Mouse (Mus musculus) intestine, embryonic 14.5 days (tissue): ENCODE results near the gene Rsrc1. TPM values are rescaled to one million over a fixed set of nuclear protein-coding genes. Genes with fewer than 3 reads are reported as not detected.

Experiments
- ATAC-seq: fragments of 200-750 bp; cut with Nextera tagmentation; replicated peaks from 2 replicates; pipeline ENCODE4 v1.8.0; 2017; ENCODE audit warnings: low read depth, moderate number of reproducible peaks, moderate TSS enrichment, moderate library complexity; ENCODE audit not compliant: low FRiP score, low TSS enrichment
- DNase-seq: peaks from one replicate; pipeline ENCODE4 v3.0.0-alpha.2; 2018; ENCODE audit warnings: low spot score
- H3K27ac ChIP-seq: fragments of 300-500 bp; sonication (generic); 2 replicates; pipeline ENCODE4 v1.5.1; 2014; ENCODE audit warnings: low read depth, mild to moderate bottlenecking, control low read depth
- H3K27me3 ChIP-seq: fragments of 300-500 bp; sonication (generic); replicated peaks from 2 replicates; pipeline ENCODE4 v1.6.1; 2014; ENCODE audit warnings: low read length, control low read depth; ENCODE audit not compliant: control insufficient read depth, insufficient read depth
- H3K36me3 ChIP-seq: fragments of 300-500 bp; sonication (generic); 2 replicates; pipeline ENCODE4 v1.6.1; 2014; ENCODE audit warnings: low read length, control low read depth; ENCODE audit not compliant: control insufficient read depth, insufficient read depth
- H3K4me1 ChIP-seq: fragments of 300-500 bp; sonication (generic); replicated peaks from 2 replicates; pipeline ENCODE4 v1.6.1; 2014; ENCODE audit warnings: low read length, control low read depth, mixed read lengths; ENCODE audit not compliant: control insufficient read depth, insufficient read depth
- H3K4me2 ChIP-seq: fragments of 300-500 bp; sonication (generic); 2 replicates; pipeline ENCODE4 v1.6.1; 2014; ENCODE audit warnings: low read length
- H3K4me3 ChIP-seq: fragments of 300-500 bp; sonication (generic); 2 replicates; pipeline ENCODE4 v1.5.1; 2014; ENCODE audit warnings: low read depth, low read length, control low read depth, mixed read lengths
- H3K9ac ChIP-seq: fragments of 300-500 bp; sonication (generic); 2 replicates; pipeline ENCODE4 v1.6.1; 2014; ENCODE audit warnings: mild to moderate bottlenecking, low read length
- H3K9me3 ChIP-seq: fragments of 300-500 bp; sonication (generic); 2 replicates; pipeline ENCODE4 v1.6.1; 2016; ENCODE audit warnings: low read length, control low read depth; ENCODE audit not compliant: control insufficient read depth
- WGBS: fragments of 180-500 bp; shearing (Covaris S2); extraction: QIAGEN DNeasy Blood & Tissue Kit; methylation state at CpG from one replicate; pipeline ENCODE4 v1.1.7; 2014; 5-methylcytosine and 5-hydroxymethylcytosine counted together
- polyA plus RNA-seq: library from polyadenylated mRNA; unstranded; fragments of >200 nt; fragmentation: Nextera tagmentation; extraction: Ambion mirVana; gene quantifications from 2 replicates; pipeline ENCODE4 v1.2.1, GENCODE M21; 2014

The Rsrc1 gene
- polyA plus RNA-seq, 1 experiment from 2014 or later: 32.7 TPM

DNA sequence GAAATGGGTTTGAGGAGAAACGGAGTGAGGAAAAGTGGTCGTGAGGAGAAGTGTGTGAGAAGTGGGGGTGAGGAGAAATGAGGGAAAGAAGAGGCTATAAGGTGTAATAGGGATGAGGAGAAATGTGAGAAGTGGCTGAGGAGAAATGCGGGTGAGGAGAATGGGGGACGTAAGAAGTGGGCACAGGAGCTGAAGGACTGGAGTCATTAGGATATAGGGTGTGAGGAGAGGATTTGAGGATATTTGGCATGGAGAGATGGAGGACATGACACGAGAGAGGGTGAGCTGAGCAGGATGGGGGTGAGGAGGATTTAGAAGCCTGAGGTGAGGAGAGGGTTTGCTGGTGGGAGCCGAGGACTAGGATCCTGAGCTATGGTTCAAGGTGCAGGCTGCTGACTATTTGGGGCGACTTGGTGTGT lies 393.2 kb downstream of the Rsrc1 start:
- Histone ChIP-seq H3K4me2 (peak overlapping the region; percentile 69), H3K9ac (peak overlapping the region; percentile 34; the same call in 1 of the 2 replicates), H3K4me3 (peak overlapping the region; percentile 43), H3K9me3 (no peaks in the 10 kb centered on the region), H3K27me3 (peaks cover 13% of the 10 kb centered on the region; the same call in 1 of the 2 replicates), H3K4me1 (no peaks in the 10 kb centered on the region), H3K27ac (no peak overlapping the region), H3K36me3 (no peaks in the 10 kb centered on the region)
- WGBS: 37% methylated on average over 7 of the region's 7 CpGs
- ATAC-seq (peak; percentile 52), DNase-seq (no peak)

DNA sequence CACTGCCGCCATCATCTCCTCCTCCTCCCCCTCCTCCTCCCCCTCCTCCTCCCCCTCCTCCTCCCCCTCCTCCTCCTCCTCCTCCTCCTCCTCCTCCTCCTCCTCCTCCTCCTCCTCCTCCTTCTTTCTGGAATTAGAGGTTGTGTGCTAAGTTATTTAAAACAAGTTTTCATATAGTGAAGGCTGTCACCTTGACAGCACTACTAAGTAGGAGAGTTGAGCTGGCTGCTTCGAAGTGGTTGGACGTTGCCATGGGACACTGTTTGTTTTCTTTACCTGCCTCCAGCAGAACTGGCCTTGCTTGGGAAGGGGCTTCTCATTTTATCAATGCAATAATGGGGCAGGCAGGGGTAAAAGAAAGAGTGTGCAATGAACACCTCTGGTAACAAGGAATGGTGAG lies 393.9 kb downstream of the Rsrc1 start, which contains the start of gene Gm17402:
Gene Gm17402 (minus strand): TSS at position 101 of the 400 bp plus-strand sequence.
- no peak for ATAC-seq
- DNase-seq: no peak
- no peaks in the 10 kb centered on the region for H3K4me1 ChIP-seq
- no peaks in the 10 kb centered on the region for H3K36me3 ChIP-seq
- H3K27ac ChIP-seq: no peak within 1 kb of the TSS
- peak within 1 kb of the TSS; percentile 69 for H3K4me2 ChIP-seq
- peak within 1 kb of the TSS; percentile 43 for H3K4me3 ChIP-seq
- no peaks in the 10 kb centered on the region for H3K9me3 ChIP-seq
- 34% methylated on average over 3 of the region's 3 CpGs for WGBS
- peaks cover 13% of the 10 kb centered on the region; the same call in 1 of the 2 replicates for H3K27me3 ChIP-seq
- peak within 1 kb of the TSS; percentile 34 for H3K9ac ChIP-seq

DNA sequence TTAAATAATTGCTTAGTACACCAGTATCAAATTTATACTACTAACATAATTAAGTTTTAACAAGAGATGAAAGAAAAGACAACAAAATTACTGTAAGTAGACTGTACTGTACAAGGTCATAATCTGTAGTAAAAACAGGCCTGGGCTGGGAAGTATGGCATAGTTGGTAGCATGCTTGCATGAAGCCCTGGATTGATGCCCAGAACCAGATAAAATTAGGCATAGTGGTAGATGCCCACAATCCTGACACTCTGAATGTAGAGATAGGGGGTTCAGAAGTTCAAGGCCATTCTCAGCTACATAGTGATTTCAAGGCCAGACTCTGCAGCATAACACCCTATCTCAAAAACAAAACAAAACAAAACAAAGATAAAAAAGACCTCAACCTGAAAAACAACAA lies 397.0 kb downstream of the Rsrc1 start:
- Histone ChIP-seq H3K9ac (no peak overlapping the region), H3K4me1 (no peaks in the 10 kb centered on the region), H3K36me3 (no peaks in the 10 kb centered on the region), H3K9me3 (no peaks in the 10 kb centered on the region), H3K4me2 (no peak overlapping the region), H3K27ac (no peak overlapping the region), H3K27me3 (peaks cover 5% of the 10 kb centered on the region; the same call in 1 of the 2 replicates), H3K4me3 (no peak overlapping the region)
- ATAC-seq (no peak), DNase-seq (no peak)

Other genes with a start within 250 kb of the Rsrc1 start
- 0.16 TPM in 1 of 2 replicates, not detected in the other for gene Shox2, start 381 bp downstream of the Rsrc1 start, polyA plus RNA-seq